Mouse (Mus musculus) CH12.LX (cell line): ENCODE data around the gene Zbp1. TPM values are rescaled to one million over a fixed set of nuclear protein-coding genes. Genes with fewer than 3 reads are reported as not detected.

Experiments
- DNase-seq: peaks from one replicate; pipeline ENCODE4 v3.0.0-alpha.2; 2013; ENCODE audit errors: extremely low read depth
- H3K27ac ChIP-seq: 2 replicates; pipeline ENCODE4 v1.5.1; 2012; ENCODE audit warnings: low read depth, mild to moderate bottlenecking, control low read depth, moderate library complexity; ENCODE audit not compliant: insufficient read depth
- H3K27me3 ChIP-seq: replicated peaks from 2 replicates; pipeline ENCODE3; 2012; ENCODE audit warnings: inconsistent platforms
- H3K36me3 ChIP-seq, 2 experiments: replicated peaks in 1 of 2; 2 replicates each; pipeline versions ENCODE3 to v1.6.1; 2012; ENCODE audit warnings: inconsistent platforms in 1 of 2, low read length in 1 of 2, mild to moderate bottlenecking in 1 of 2, mixed read lengths in 1 of 2, moderate library complexity in 1 of 2; ENCODE audit not compliant: control insufficient read depth in 1 of 2, insufficient read depth in 1 of 2
- H3K4me1 ChIP-seq, 2 experiments: 2 replicates each; pipeline ENCODE4 v1.6.1; 2012; ENCODE audit warnings: inconsistent platforms in 1 of 2, moderate library complexity in 1 of 2; ENCODE audit not compliant: insufficient read depth in 2 of 2, control insufficient read depth in 1 of 2
- H3K4me2 ChIP-seq: 2 replicates; pipeline ENCODE4 v1.6.1; 2012; ENCODE audit warnings: low read depth, mild to moderate bottlenecking, control low read depth; ENCODE audit not compliant: poor library complexity, insufficient read depth, severe bottlenecking
- H3K4me3 ChIP-seq, 3 experiments: fragments of 150-350 bp in 1 of 3; sonication (generic) in 1 of 3; replicated peaks in 1 of 3; 2 replicates each; pipeline versions ENCODE3 to v1.5.1; 2011 to 2012; ENCODE audit warnings: low read depth in 2 of 3, low read length in 2 of 3, mild to moderate bottlenecking in 2 of 3, moderate library complexity in 2 of 3, control low read depth in 1 of 3, improper control_type of control experiment in 1 of 3, inconsistent platforms in 1 of 3, mixed read lengths in 1 of 3; ENCODE audit not compliant: poor library complexity in 1 of 3
- H3K79me2 ChIP-seq: replicated peaks from 2 replicates; pipeline ENCODE4 v1.6.1; 2012; ENCODE audit warnings: mild to moderate bottlenecking, moderate library complexity; ENCODE audit not compliant: control insufficient read depth, poor library complexity, insufficient read depth, severe bottlenecking; ENCODE audit errors: extremely low read depth
- H3K9ac ChIP-seq: 2 replicates; pipeline ENCODE4 v1.6.1; 2012; ENCODE audit warnings: low read depth, mild to moderate bottlenecking, control low read depth, moderate library complexity; ENCODE audit not compliant: insufficient read depth
- H3K9me3 ChIP-seq: replicated peaks from 2 replicates; pipeline ENCODE3; 2012; ENCODE audit warnings: low read length, inconsistent platforms, mixed read lengths
- BHLHE40 ChIP-seq: IDR thresholded peaks from 2 replicates; pipeline ENCODE4 v1.6.1; 2011; ENCODE audit warnings: mild to moderate bottlenecking, low read depth, low read length, improper control_type of control experiment
- CTCF ChIP-seq, 2 experiments: IDR thresholded peaks in 1 of 2; conservative IDR thresholded peaks in 1 of 2; 2 replicates each; pipeline ENCODE4 v1.5.1; 2011 to 2012; ENCODE audit warnings: low read depth in 2 of 2, low read length in 2 of 2, improper control_type of control experiment in 1 of 2, inconsistent platforms in 1 of 2, mild to moderate bottlenecking in 1 of 2, moderate library complexity in 1 of 2
- E2F4 ChIP-seq: IDR thresholded peaks from 2 replicates; pipeline ENCODE4 v1.6.1; 2011; ENCODE audit warnings: low read depth, low read length, improper control_type of control experiment; ENCODE audit not compliant: insufficient replicate concordance
- ELF1 ChIP-seq: IDR thresholded peaks from 2 replicates; pipeline ENCODE4 v1.6.1; 2014; ENCODE audit warnings: low read depth, mild to moderate bottlenecking, inconsistent platforms, low read length, improper control_type of control experiment
- ETS1 ChIP-seq: conservative IDR thresholded peaks from 2 replicates; pipeline ENCODE4 v1.6.1; 2012; ENCODE audit warnings: low read depth, mild to moderate bottlenecking, inconsistent platforms, low read length, improper control_type of control experiment, moderate library complexity
- HCFC1 ChIP-seq: IDR thresholded peaks from 2 replicates; pipeline ENCODE4 v1.6.1; 2012; ENCODE audit warnings: low read depth, mild to moderate bottlenecking, inconsistent platforms, low read length, improper control_type of control experiment
- IRF4 ChIP-seq: IDR thresholded peaks from 2 replicates; pipeline ENCODE4 v1.6.1; 2014; ENCODE audit warnings: low read depth, mild to moderate bottlenecking, inconsistent platforms, low read length, improper control_type of control experiment
- JUN ChIP-seq: IDR thresholded peaks from 2 replicates; pipeline ENCODE4 v1.6.1; 2011; ENCODE audit warnings: low read depth, mild to moderate bottlenecking, low read length, improper control_type of control experiment, moderate library complexity; ENCODE audit not compliant: insufficient read depth
- JUND ChIP-seq: conservative IDR thresholded peaks from 2 replicates; pipeline ENCODE4 v1.6.1; 2011; ENCODE audit warnings: low read depth, low read length, improper control_type of control experiment
- MAX ChIP-seq: IDR thresholded peaks from 2 replicates; pipeline ENCODE4 v1.6.1; 2011; ENCODE audit warnings: low read length, improper control_type of control experiment
- MXI1 ChIP-seq: IDR thresholded peaks from 2 replicates; pipeline ENCODE4 v1.6.1; 2011; ENCODE audit warnings: mild to moderate bottlenecking, low read depth, low read length, improper control_type of control experiment
- NELFE ChIP-seq: IDR thresholded peaks from 2 replicates; pipeline ENCODE4 v1.6.1; 2011; ENCODE audit warnings: low read depth, low read length, improper control_type of control experiment
- PAX5 ChIP-seq: IDR thresholded peaks from 2 replicates; pipeline ENCODE4 v1.6.1; 2012; ENCODE audit warnings: low read length, inconsistent platforms, mixed read lengths
- POLR2AphosphoS2 ChIP-seq: IDR thresholded peaks from 2 replicates; pipeline ENCODE4 v1.6.1; 2011; ENCODE audit warnings: low read depth, low read length, improper control_type of control experiment
- RAD21 ChIP-seq: IDR thresholded peaks from 2 replicates; pipeline ENCODE4 v1.6.1; 2011; ENCODE audit warnings: low read depth, mild to moderate bottlenecking, low read length, improper control_type of control experiment, moderate library complexity
- RCOR1 ChIP-seq: conservative IDR thresholded peaks from 2 replicates; pipeline ENCODE4 v1.6.1; 2012; ENCODE audit warnings: low read depth, mild to moderate bottlenecking, inconsistent platforms, low read length, improper control_type of control experiment
- SIN3A ChIP-seq: IDR thresholded peaks from 2 replicates; pipeline ENCODE4 v1.6.1; 2012; ENCODE audit warnings: low read length, improper control_type of control experiment, inconsistent platforms
- TBP ChIP-seq: conservative IDR thresholded peaks from 2 replicates; pipeline ENCODE4 v1.6.1; 2011; ENCODE audit warnings: low read depth, low read length, improper control_type of control experiment
- TCF12 ChIP-seq: IDR thresholded peaks from 2 replicates; pipeline ENCODE4 v1.6.1; 2014; ENCODE audit warnings: low read depth, mild to moderate bottlenecking, inconsistent platforms, low read length, improper control_type of control experiment
- UBTF ChIP-seq: IDR thresholded peaks from 2 replicates; pipeline ENCODE4 v1.6.1; 2012; ENCODE audit warnings: low read depth, mild to moderate bottlenecking, inconsistent platforms, low read length, improper control_type of control experiment, moderate library complexity
- ZMIZ1 ChIP-seq: IDR thresholded peaks from 2 replicates; pipeline ENCODE4 v1.6.1; 2012; ENCODE audit warnings: low read depth, mild to moderate bottlenecking, inconsistent platforms, low read length, improper control_type of control experiment
- ZNF384 ChIP-seq: IDR thresholded peaks from 2 replicates; pipeline ENCODE4 v1.6.1; 2012; ENCODE audit warnings: low read depth, low read length, improper control_type of control experiment, inconsistent platforms
- dilution Hi-C: fragments of 300-500 bp; cut with MboI; formaldehyde crosslinking; loops from 2 replicates; pipeline ENCODE4 v1.14.3; 2020; ENCODE audit warnings: low sequenced_read_pairs; ENCODE audit not compliant: extremely low pct_unique_long_range_greater_than_20kb, extremely low pct_ligation_motif_present
- in situ Hi-C: fragments of 300-500 bp; cut with MboI; formaldehyde crosslinking; loops from 3 replicates; pipeline ENCODE4 v1.14.3; 2019; ENCODE audit warnings: low sequenced_read_pairs, low pct_ligation_motif_present, low pct_unique_long_range_greater_than_20kb, mixed read lengths
- polyA plus RNA-seq: library from polyadenylated mRNA; unstranded; fragments of >175 nt; gene quantifications from 2 replicates; pipeline ENCODE4 v1.2.1, GENCODE M21; 2012; ENCODE audit warnings: low read depth; ENCODE audit not compliant: insufficient read length
- total RNA-seq, 2 experiments: library from RNA; depleted of rRNA; stranded (reverse); fragments of 300-350 nt in 1 of 2; fragments of >200 nt in 1 of 2; gene quantifications; 2 replicates each; pipeline ENCODE4 v1.2.3; 2012 to 2014

The Zbp1 gene
- total and polyA plus RNA-seq, 3 experiments = 8.1 to 9.8 (median 8.7) TPM

- H3K27ac ChIP-seq = no peak overlapping the region
- H3K4me3 ChIP-seq = no peak overlapping the region
- no peak overlapping the region for H3K9ac ChIP-seq
- peaks cover 49% of the 10 kb centered on the region for H3K27me3 ChIP-seq
- TF ChIP-seq ZMIZ1 (no peak), JUN (no peak), TBP (no peak), ELF1 (no peak), PAX5 (no peak), TCF12 (no peak), UBTF (no peak), CTCF (conservative IDR thresholded peaks at IDR 0.05 in 1 of 2, IDR thresholded peaks at IDR 0.05 in 1 of 2; ENCODE audit: low read depth in 2 of 2, low read length in 2 of 2) (no peak), MXI1 (no peak)
- no peaks in the 10 kb centered on the region for H3K36me3 ChIP-seq
- H3K4me1 ChIP-seq = peaks cover 7 to 22% of the 10 kb centered on the region in 2 experiments
- no peaks in the 10 kb centered on the region for H3K9me3 ChIP-seq
- dilution Hi-C loops (no loop called here), in situ Hi-C loops (loop anchor here (25.0 kb wide), 1 partner anchor 158 kb away; the partner anchor contains the start of genes Rae1 and Rbm38)
- no peak overlapping the region for H3K4me2 ChIP-seq
- DNase-seq = no peak
- H3K79me2 ChIP-seq = no peaks in the 10 kb centered on the region
Measured at GRCm38 (mm10) chr2:173170081-173170480, 48.6 kb downstream of the Zbp1 start.

GRCm38 (mm10) chr2:173168411-173168851 lies 50.3 kb downstream of the Zbp1 start:
- no peaks in the 10 kb centered on the region for H3K9me3 ChIP-seq
- H3K27me3 ChIP-seq = peaks cover 55% of the 10 kb centered on the region
- H3K4me1 ChIP-seq = peaks cover 7 to 14% of the 10 kb centered on the region in 2 experiments
- TF ChIP-seq MAX = no peak
- TF ChIP-seq RAD21 = no peak
- no peak for TF ChIP-seq HCFC1
- no peak for TF ChIP-seq E2F4
- TF ChIP-seq NELFE = no peak
- no peak for TF ChIP-seq POLR2AphosphoS2
- TF ChIP-seq JUND = no peak
- TF ChIP-seq TCF12 = no peak
- no peak for TF ChIP-seq SIN3A
- no peak for TF ChIP-seq ETS1
- no peak for TF ChIP-seq RCOR1
- no peak for TF ChIP-seq ZNF384
- no peak for TF ChIP-seq IRF4
- TF ChIP-seq BHLHE40 = no peak
- TF ChIP-seq TBP = no peak
- DNase-seq = no peak
- no peaks in the 10 kb centered on the region for H3K79me2 ChIP-seq
- H3K36me3 ChIP-seq = no peaks in the 10 kb centered on the region
- H3K4me2 ChIP-seq = no peak overlapping the region
- no peak overlapping the region for H3K4me3 ChIP-seq
- dilution Hi-C loops (no loop called here), in situ Hi-C loops (loop anchor here (25.0 kb wide), 1 partner anchor 156 kb away; the partner anchor contains the start of genes Rae1 and Rbm38)
- no peak overlapping the region for H3K9ac ChIP-seq
- no peak overlapping the region for H3K27ac ChIP-seq
